Mouse (Mus musculus): ENCODE data around the gene Fuca1.

DNA sequence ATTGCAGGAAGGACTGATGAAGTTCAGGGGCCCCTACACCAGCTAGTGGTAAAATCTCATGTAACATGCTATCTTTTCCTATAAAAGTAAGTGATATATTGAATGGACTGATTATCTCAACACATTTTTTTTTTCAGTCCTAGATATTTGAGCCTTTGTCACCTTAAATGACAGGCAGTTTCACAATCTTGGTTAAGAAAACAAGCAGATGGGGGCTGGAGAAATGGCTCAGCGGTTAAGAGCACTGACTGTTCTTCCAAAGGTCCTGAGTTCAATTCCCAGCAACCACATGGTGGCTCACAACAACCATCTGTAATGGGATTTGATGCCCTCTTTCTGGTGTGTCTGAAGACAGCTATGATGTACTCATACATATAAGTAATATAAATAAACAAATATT lies 1.7 kb downstream of the Fuca1 start:
- no peak for TF ChIP-seq CTCF (IDR thresholded peaks at IDR 0.05; ENCODE audit: low read depth, low read length)
- TF ChIP-seq POLR2A (IDR thresholded peaks at IDR 0.05; ENCODE audit: insufficient read depth, low read length), result no peak
- no peak for TF ChIP-seq EP300 (IDR thresholded peaks at IDR 0.05; ENCODE audit: insufficient read depth, low read depth, low read length)
